Mouse (Mus musculus) liver, postnatal 0 days (tissue): ENCODE measurements around the gene Filip1l. TPM values are rescaled to one million over a fixed set of nuclear protein-coding genes. Genes with fewer than 3 reads are reported as not detected.

Experiments used
- ATAC-seq: fragments of 200-750 bp; cut with Nextera tagmentation; 2 replicates; pipeline ENCODE4 v1.8.0; 2017; ENCODE audit warnings: mild to moderate bottlenecking, moderate library complexity
- DNase-seq: peaks from one replicate; pipeline ENCODE4 v3.0.0-alpha.2; 2016
- H3K27ac ChIP-seq: fragments of 300-500 bp; sonication (generic); 2 replicates; pipeline ENCODE4 v1.5.1; 2014; ENCODE audit warnings: antibody characterized with exemption, moderate library complexity, mild to moderate bottlenecking, low read depth
- H3K27me3 ChIP-seq: fragments of 300-500 bp; sonication (generic); 2 replicates; pipeline ENCODE4 v1.6.1; 2014; ENCODE audit warnings: low read length, control low read depth, mixed read lengths; ENCODE audit not compliant: insufficient read depth
- H3K36me3 ChIP-seq: fragments of 300-500 bp; sonication (generic); replicated peaks from 2 replicates; pipeline ENCODE4 v1.6.1; 2014; ENCODE audit warnings: mild to moderate bottlenecking, control low read depth, low read length, moderate library complexity, mixed read lengths; ENCODE audit not compliant: insufficient read depth
- H3K4me1 ChIP-seq: fragments of 300-500 bp; sonication (generic); 2 replicates; pipeline ENCODE4 v1.6.1; 2014; ENCODE audit warnings: antibody characterized with exemption, mild to moderate bottlenecking, control low read depth; ENCODE audit not compliant: insufficient read depth
- H3K4me2 ChIP-seq: fragments of 300-500 bp; sonication (generic); 2 replicates; pipeline ENCODE4 v1.6.1; 2014; ENCODE audit warnings: low read depth, mild to moderate bottlenecking, low read length, moderate library complexity, mixed read lengths
- H3K4me3 ChIP-seq: fragments of 300-500 bp; sonication (generic); 2 replicates; pipeline ENCODE4 v1.5.1; 2014; ENCODE audit warnings: low read depth, low read length
- H3K9ac ChIP-seq: fragments of 300-500 bp; sonication (generic); replicated peaks from 2 replicates; pipeline ENCODE4 v1.6.1; 2014; ENCODE audit warnings: mild to moderate bottlenecking, moderate library complexity
- H3K9me3 ChIP-seq: fragments of 300-500 bp; sonication (generic); 2 replicates; pipeline ENCODE4 v1.6.1; 2016; ENCODE audit warnings: mild to moderate bottlenecking, control low read depth, low read length, mixed read lengths
- CTCF ChIP-seq: sonication (generic); IDR thresholded peaks from 2 replicates; pipeline ENCODE4 v1.5.1; 2016; ENCODE audit warnings: antibody characterized with exemption, low read depth
- EP300 ChIP-seq: IDR thresholded peaks from 2 replicates; pipeline ENCODE4 v1.6.1; 2016; ENCODE audit warnings: antibody characterized with exemption, low read depth, mild to moderate bottlenecking
- WGBS: fragments of 180-500 bp; shearing (Covaris S2); extraction: QIAGEN DNeasy Blood & Tissue Kit; methylation state at CpG from one replicate; pipeline ENCODE4 v1.1.7; 2014; ENCODE audit not compliant: insufficient replicate concordance; 5-methylcytosine and 5-hydroxymethylcytosine counted together
- polyA plus RNA-seq: library from polyadenylated mRNA; unstranded; fragments of >200 nt; fragmentation: Nextera tagmentation; extraction: Ambion mirVana; gene quantifications from 2 replicates; pipeline ENCODE4 v1.2.1, GENCODE M21; 2015

Gene Filip1l
- polyA plus RNA-seq, 1 experiment from 2014 or later, result 6.2 TPM

DNA sequence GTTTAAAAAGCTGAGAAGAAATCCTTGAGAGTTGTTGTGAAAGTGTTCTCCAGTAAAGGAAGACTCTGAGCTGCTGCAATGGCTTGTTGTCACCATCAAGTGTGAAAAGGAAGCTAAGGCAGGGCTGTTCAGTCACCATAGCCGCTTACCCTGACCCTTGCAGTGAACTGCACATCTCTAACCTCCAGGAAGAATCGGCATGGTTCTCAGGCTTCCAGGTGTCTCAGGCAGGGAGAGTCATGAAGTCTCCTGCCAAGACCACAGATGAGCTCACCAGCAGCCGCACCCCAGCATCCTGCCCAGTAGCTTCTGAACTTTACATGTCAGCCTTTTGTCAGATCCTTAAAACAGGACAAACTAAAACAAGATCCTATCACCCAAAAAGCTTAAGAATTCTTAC lies 213.3 kb downstream of the Filip1l start:
- Histone ChIP-seq H3K4me1 (no peaks in the 10 kb centered on the region), H3K4me3 (no peak overlapping the region), H3K9ac (no peak overlapping the region), H3K9me3 (no peaks in the 10 kb centered on the region), H3K4me2 (no peak overlapping the region), H3K36me3 (peaks cover 8% of the 10 kb centered on the region; the same call in 1 of the 2 replicates), H3K27me3 (no peaks in the 10 kb centered on the region), H3K27ac (no peak overlapping the region)
- 71% methylated on average over 3 of the region's 3 CpGs for WGBS
- ATAC-seq (no peak), DNase-seq (no peak)
- TF ChIP-seq CTCF (no peak), EP300 (no peak)

DNA sequence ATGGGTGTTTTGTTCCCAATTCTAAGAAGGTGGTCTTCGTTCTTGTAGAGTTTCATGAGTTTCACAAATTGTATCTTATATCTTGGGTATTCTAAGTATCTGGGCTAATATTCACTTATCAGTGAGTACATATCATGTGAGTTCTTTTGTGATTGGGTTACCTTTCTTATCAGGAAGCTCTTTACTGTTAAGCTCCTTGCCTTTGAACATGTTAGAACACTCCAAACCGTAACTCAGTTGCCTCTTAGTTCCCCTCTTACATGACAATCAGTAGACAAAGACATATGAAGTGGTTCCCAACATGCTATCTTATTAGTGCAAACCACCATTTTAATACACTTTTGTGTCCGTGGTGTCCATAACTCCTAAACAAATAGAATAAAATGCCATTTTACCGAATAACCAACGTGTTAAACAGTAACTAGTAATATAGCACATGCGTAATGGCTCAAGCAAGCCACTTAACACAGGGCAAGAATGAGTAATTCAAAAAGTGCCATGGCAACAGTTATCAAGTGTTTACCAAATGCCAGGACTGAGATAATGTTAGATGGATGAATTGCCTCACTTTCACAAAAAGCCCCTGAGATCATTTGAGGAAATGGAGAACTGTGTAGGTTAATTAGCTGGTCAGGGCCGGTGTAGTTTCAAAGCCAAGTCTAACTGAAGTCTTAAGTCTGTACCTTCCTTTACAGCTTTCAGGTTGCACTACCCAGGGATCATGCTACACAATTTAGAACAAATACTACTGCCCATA lies 215.9 kb downstream of the Filip1l start:
- ATAC-seq (no peak), DNase-seq (no peak)
- no peak for TF ChIP-seq EP300
- TF ChIP-seq CTCF, result no peak
- H3K4me3 ChIP-seq, result no peak overlapping the region
- no peak overlapping the region for H3K27ac ChIP-seq
- H3K9me3 ChIP-seq, result no peaks in the 10 kb centered on the region
- no peaks in the 10 kb centered on the region for H3K27me3 ChIP-seq
- 73% methylated on average over 7 of the region's 7 CpGs for WGBS
- H3K4me2 ChIP-seq, result no peak overlapping the region
- peaks cover 8% of the 10 kb centered on the region; the same call in 1 of the 2 replicates for H3K36me3 ChIP-seq
- no peaks in the 10 kb centered on the region for H3K4me1 ChIP-seq
- no peak overlapping the region for H3K9ac ChIP-seq

DNA sequence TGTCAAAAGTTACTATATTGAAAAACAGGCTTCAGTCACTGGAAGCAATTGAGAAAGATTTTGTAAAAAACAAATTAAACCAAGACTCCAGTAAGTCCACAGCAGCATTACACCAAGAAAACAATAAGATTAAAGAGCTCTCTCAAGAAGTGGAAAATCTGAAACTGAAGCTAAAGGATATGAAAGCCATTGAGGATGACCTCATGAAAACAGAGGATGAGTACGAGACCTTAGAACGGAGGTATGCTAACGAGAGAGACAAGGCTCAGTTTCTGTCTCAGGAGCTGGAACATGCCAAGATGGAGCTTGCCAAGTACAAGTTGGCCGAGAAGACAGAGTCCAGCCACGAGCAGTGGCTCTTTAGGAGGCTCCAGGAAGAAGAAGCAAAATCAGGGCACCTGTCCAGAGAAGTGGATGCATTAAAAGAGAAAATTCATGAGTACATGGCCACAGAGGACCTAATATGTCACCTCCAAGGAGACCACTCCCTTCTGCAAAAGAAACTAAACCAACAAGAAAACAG lies 218.0 kb downstream of the Filip1l start:
- Histone ChIP-seq H3K9ac (no peak overlapping the region), H3K4me2 (no peak overlapping the region), H3K4me3 (no peak overlapping the region), H3K36me3 (peaks cover 8% of the 10 kb centered on the region), H3K9me3 (no peaks in the 10 kb centered on the region), H3K4me1 (no peaks in the 10 kb centered on the region), H3K27ac (no peak overlapping the region), H3K27me3 (no peaks in the 10 kb centered on the region)
- DNase-seq, result no peak
- TF ChIP-seq CTCF, result no peak
- TF ChIP-seq EP300, result no peak
- WGBS, result 79% methylated on average over 5 of the region's 5 CpGs
- ATAC-seq, result no peak

DNA sequence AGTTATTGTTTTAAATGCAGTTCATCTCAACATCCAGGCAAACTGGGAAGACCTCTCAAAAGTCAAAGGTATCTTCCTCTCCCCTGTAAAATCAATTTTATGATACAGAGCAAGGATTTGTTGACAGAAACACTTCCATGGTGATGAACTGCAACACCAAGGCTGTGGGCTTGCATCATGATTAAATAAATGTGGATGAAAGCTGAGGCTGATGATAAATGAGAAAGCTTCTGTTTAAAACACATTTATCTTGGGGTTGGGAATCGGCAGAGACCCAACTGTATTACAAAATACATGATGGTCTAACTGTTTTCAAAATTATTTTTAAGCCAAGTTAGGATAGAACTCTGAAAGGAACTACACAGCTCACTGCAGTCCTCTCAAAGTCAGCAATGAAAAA lies 220.9 kb downstream of the Filip1l start:
- 59% methylated on average over 1 of the region's 1 CpGs for WGBS
- Histone ChIP-seq H3K9me3 (no peaks in the 10 kb centered on the region), H3K4me2 (no peak overlapping the region), H3K27me3 (no peaks in the 10 kb centered on the region), H3K4me3 (no peak overlapping the region), H3K9ac (no peak overlapping the region), H3K4me1 (no peaks in the 10 kb centered on the region), H3K27ac (no peak overlapping the region), H3K36me3 (peaks cover 8% of the 10 kb centered on the region)
- DNase-seq (no peak), ATAC-seq (no peak)
- TF ChIP-seq CTCF (no peak), EP300 (no peak)

DNA sequence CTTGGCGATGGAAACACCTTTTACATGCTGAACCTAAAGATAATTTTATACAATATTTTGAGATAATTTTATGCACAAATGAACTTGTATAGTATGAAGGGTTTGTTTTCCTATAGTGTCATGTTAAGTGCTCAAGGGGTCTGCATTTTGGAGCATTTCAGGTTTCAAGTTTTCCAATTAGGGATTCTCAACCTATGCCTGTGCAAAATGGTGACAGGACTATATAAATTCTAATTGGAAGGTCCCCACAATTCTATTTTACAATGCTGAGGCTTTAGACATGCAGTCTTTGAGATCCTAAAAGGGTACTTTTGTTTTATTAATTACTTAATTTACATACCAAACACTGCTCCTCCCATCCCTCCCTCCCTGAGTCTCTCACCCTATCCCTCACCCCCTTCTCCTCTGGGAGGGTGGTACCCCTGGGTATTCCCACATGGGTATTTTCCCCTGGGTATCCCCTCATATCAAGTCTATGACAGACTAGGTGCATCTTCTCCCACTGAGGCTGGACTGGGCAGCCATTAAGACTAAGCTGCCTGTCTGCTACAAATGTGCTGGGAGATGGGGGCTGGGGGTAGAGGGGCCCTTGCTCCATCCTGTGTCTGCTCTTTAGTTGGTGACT lies 223.0 kb downstream of the Filip1l start:
- ATAC-seq (no peak), DNase-seq (no peak)
- no peaks in the 10 kb centered on the region for H3K27me3 ChIP-seq
- no peaks in the 10 kb centered on the region for H3K4me1 ChIP-seq
- no peak overlapping the region for H3K4me2 ChIP-seq
- WGBS, result 84% methylated on average over 1 of the region's 1 CpGs
- no peaks in the 10 kb centered on the region for H3K9me3 ChIP-seq
- H3K9ac ChIP-seq, result no peak overlapping the region
- no peaks in the 10 kb centered on the region; the same call in 1 of the 2 replicates for H3K36me3 ChIP-seq
- no peak overlapping the region for H3K27ac ChIP-seq
- TF ChIP-seq EP300 (no peak), CTCF (no peak)
- no peak overlapping the region for H3K4me3 ChIP-seq

DNA sequence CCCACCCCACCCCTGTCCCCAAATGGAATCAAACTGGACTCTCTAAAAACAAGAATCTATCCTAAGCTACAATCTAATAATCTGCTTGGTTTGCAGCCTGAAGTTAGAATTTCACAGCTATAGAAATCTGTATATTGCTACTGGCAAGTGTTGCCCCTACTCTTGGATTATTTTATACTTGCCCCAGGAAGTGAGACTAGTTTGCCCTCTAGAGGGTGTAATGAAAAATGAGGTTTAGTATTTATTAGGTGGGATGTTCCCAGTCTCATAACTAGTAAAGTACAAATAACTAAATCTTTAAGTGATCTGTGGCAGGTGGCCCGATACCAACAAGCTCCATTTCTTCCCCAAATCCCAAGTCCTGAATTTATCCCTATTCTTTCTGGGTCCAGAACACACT lies 224.6 kb downstream of the Filip1l start:
- Histone ChIP-seq H3K4me2 (no peak overlapping the region), H3K4me3 (no peak overlapping the region), H3K4me1 (no peaks in the 10 kb centered on the region), H3K9ac (no peak overlapping the region), H3K27ac (no peak overlapping the region), H3K9me3 (no peaks in the 10 kb centered on the region), H3K27me3 (no peaks in the 10 kb centered on the region), H3K36me3 (no peaks in the 10 kb centered on the region; the same call in 1 of the 2 replicates)
- ATAC-seq (no peak), DNase-seq (no peak)
- 80% methylated on average over 1 of the region's 1 CpGs for WGBS
- TF ChIP-seq EP300 (no peak), CTCF (peak; percentile 44)
